Mouse (Mus musculus) cortical plate, adult 2 months (tissue): Measurements from ENCODE around the gene Arhgap23.

Experiments used
- CTCF ChIP-seq: fragments of 200-500 bp; IDR thresholded peaks from 2 replicates; pipeline ENCODE4 v1.5.1; 2011; ENCODE audit warnings: mild to moderate bottlenecking, control low read depth, low read length; ENCODE audit not compliant: insufficient read depth; ENCODE audit errors: extremely low read depth
- POLR2A ChIP-seq: fragments of 200-500 bp; IDR thresholded peaks from 2 replicates; pipeline ENCODE4 v1.6.1; 2011; ENCODE audit warnings: mild to moderate bottlenecking, low read length, control low read depth; ENCODE audit not compliant: insufficient read depth; ENCODE audit errors: extremely low read depth

GRCm38 (mm10) chr11:97419540-97419900 lies 4.2 kb downstream of the Arhgap23 start:
- no peak for TF ChIP-seq POLR2A
- TF ChIP-seq CTCF: no peak
